7 mouse cellular contexts compared by ENCODE assay signal in genomic region chr11:98328031-98328370, GRCm38 (mm10). TPM values are rescaled to one million over a fixed set of nuclear protein-coding genes. Genes with fewer than 3 reads are reported as not detected.
DNase-seq lines count a peak whose midpoint lies in the region; ATAC-seq and TF ChIP-seq lines count a peak whose summit lies in the region.

No protein-coding gene starts in this region.

- H3K9me3 ChIP-seq in lung, embryonic 15.5 days, result no peaks in the 10 kb centered on the region
- no peaks in the 10 kb centered on the region for H3K9me3 ChIP-seq in forebrain, embryonic 13.5 days (replicated peaks)
- H3K9me3 ChIP-seq in limb, embryonic 11.5 days (ENCODE audit: control insufficient read depth, low read length), result no peaks in the 10 kb centered on the region

- 0% methylated on average over 35 of the region's 35 CpGs for WGBS in lung, embryonic 15.5 days
- WGBS in forebrain, embryonic 13.5 days, result under 1% methylated on average over 29 of the region's 35 CpGs
- under 1% methylated on average over 34 of the region's 35 CpGs for WGBS in limb, embryonic 11.5 days
- WGBS in small intestine, adult 2 months, result 1% methylated on average over 34 of the region's 35 CpGs

- TF ChIP-seq POLR2A in small intestine, adult 2 months (IDR thresholded peaks at IDR 0.05; ENCODE audit: low read depth, low read length), result no peak

- peak overlapping the region; percentile 44 for H3K4me2 ChIP-seq in lung, embryonic 15.5 days
- H3K4me2 ChIP-seq in forebrain, embryonic 13.5 days, result peak overlapping the region; percentile 55
- no peak overlapping the region for H3K4me2 ChIP-seq in limb, embryonic 11.5 days (ENCODE audit: low read depth, severe bottlenecking)

- H3K9ac ChIP-seq in lung, embryonic 15.5 days, result no peak overlapping the region
- peak overlapping the region; percentile 84 for H3K9ac ChIP-seq in forebrain, embryonic 13.5 days
- H3K9ac ChIP-seq in limb, embryonic 11.5 days (ENCODE audit: low read length), result no peak overlapping the region

- ATAC-seq in lung, embryonic 15.5 days (ENCODE audit: borderline replicate concordance, extremely low read depth, low FRiP score, low TSS enrichment), result no peak
- ATAC-seq in forebrain, embryonic 13.5 days, result no peak
- ATAC-seq in limb, embryonic 11.5 days (ENCODE audit: insufficient number of reproducible peaks, low FRiP score, low TSS enrichment, low read depth), result no peak
- ATAC-seq in CD4-positive, CD25-positive, alpha-beta regulatory T cell, adult 4 months, result no peak

- H3K36me3 ChIP-seq in lung, embryonic 15.5 days, result no peaks in the 10 kb centered on the region
- no peaks in the 10 kb centered on the region for H3K36me3 ChIP-seq in forebrain, embryonic 13.5 days (ENCODE audit: poor library complexity, severe bottlenecking)
- no peaks in the 10 kb centered on the region for H3K36me3 ChIP-seq in limb, embryonic 11.5 days (ENCODE audit: control insufficient read depth, insufficient read depth, low read length)
- no peaks in the 10 kb centered on the region for H3K36me3 ChIP-seq in small intestine, adult 2 months (ENCODE audit: control insufficient read depth, insufficient read depth, low read length)

- no peak for TF ChIP-seq CTCF in small intestine, adult 2 months (IDR thresholded peaks at IDR 0.05; ENCODE audit: extremely low read depth, insufficient read length, insufficient replicate concordance, low read depth, low read length)

- no peak for DNase-seq in lung, postnatal 14 days
- peak; percentile 49 for DNase-seq in limb, embryonic 11.5 days (ENCODE audit: low spot score)
- DNase-seq in urinary bladder, postnatal 36 days (ENCODE audit: low spot score in 2 of 2), result no peak

- H3K27me3 ChIP-seq in lung, embryonic 15.5 days, result peaks cover 100% of the 10 kb centered on the region
- H3K27me3 ChIP-seq in forebrain, embryonic 13.5 days, result peaks cover 99% of the 10 kb centered on the region
- H3K27me3 ChIP-seq in limb, embryonic 11.5 days (ENCODE audit: control insufficient read depth, insufficient read depth, low read length), result peaks cover 96% of the 10 kb centered on the region
- peaks cover 88% of the 10 kb centered on the region for H3K27me3 ChIP-seq in small intestine, adult 2 months (ENCODE audit: control insufficient read depth, insufficient read depth, low read length)

- H3K4me3 ChIP-seq in lung, embryonic 15.5 days, result peak overlapping the region; percentile 23
- H3K4me3 ChIP-seq in forebrain, embryonic 13.5 days, result peak overlapping the region; percentile 57
- H3K4me3 ChIP-seq in limb, embryonic 11.5 days (ENCODE audit: low read depth, low read length), result peak overlapping the region; percentile 17; the same call in 1 of the 2 replicates
- peak overlapping the region; percentile 46 for H3K4me3 ChIP-seq in small intestine, adult 2 months (ENCODE audit: low read depth, low read length)

- H3K27ac ChIP-seq in lung, embryonic 15.5 days, result no peak overlapping the region
- peak overlapping the region; percentile 95 for H3K27ac ChIP-seq in forebrain, embryonic 13.5 days
- H3K27ac ChIP-seq in limb, embryonic 11.5 days (replicated peaks; ENCODE audit: low read depth, low read length), result no peak overlapping the region
- no peak overlapping the region for H3K27ac ChIP-seq in small intestine, adult 2 months (ENCODE audit: insufficient read depth, low read depth, low read length)

- H3K4me1 ChIP-seq in lung, embryonic 15.5 days, result peaks cover 19% of the 10 kb centered on the region
- peaks cover 40% of the 10 kb centered on the region for H3K4me1 ChIP-seq in forebrain, embryonic 13.5 days
- 0 out of 2 replicates have a peak, but pooled peaks cover 7% of the 10 kb centered on the region for H3K4me1 ChIP-seq in limb, embryonic 11.5 days (ENCODE audit: control insufficient read depth, insufficient read depth, low read length)
- H3K4me1 ChIP-seq in small intestine, adult 2 months (ENCODE audit: control insufficient read depth, insufficient read depth, insufficient read length, low read length), result peaks cover 16% of the 10 kb centered on the region

RNA-seq across cellular contexts. Expression of gene Neurod2, which starts 1.4 kb away (rescaled TPM):
- polyA plus RNA-seq in lung, embryonic 15.5 days (2015; fragmentation: Nextera tagmentation; extraction: Ambion mirVana), result 0.05 TPM in 1 of 2 replicates, not detected in the other
- polyA plus RNA-seq in forebrain, embryonic 13.5 days (2015; fragmentation: Nextera tagmentation; extraction: Ambion mirVana), result 45.4 and 72.1 TPM in 2 replicates
- not detected in 2 replicates for polyA plus RNA-seq in limb, embryonic 11.5 days (2014; fragmentation: Nextera tagmentation; extraction: Ambion mirVana)
- 0.11 and 0.13 TPM in 2 replicates for polyA plus RNA-seq in small intestine, adult 2 months (2012; rRNA removed)
- not detected for polyA plus RNA-seq in CD4-positive, CD25-positive, alpha-beta regulatory T cell, adult 4 months (2017; shearing (Covaris generic))

RNA-seq across cellular contexts. Expression of gene Ppp1r1b, which starts 20.2 kb away (rescaled TPM):
- polyA plus RNA-seq in lung, embryonic 15.5 days (2015; fragmentation: Nextera tagmentation; extraction: Ambion mirVana), result 3.5 and 5.5 TPM in 2 replicates
- polyA plus RNA-seq in forebrain, embryonic 13.5 days (2015; fragmentation: Nextera tagmentation; extraction: Ambion mirVana), result 14.6 and 20.0 TPM in 2 replicates
- polyA plus RNA-seq in limb, embryonic 11.5 days (2014; fragmentation: Nextera tagmentation; extraction: Ambion mirVana), result 0.17 TPM in 1 of 2 replicates, not detected in the other
- polyA plus RNA-seq in small intestine, adult 2 months (2012; rRNA removed), result 86.8 and 270 TPM in 2 replicates
- polyA plus RNA-seq in CD4-positive, CD25-positive, alpha-beta regulatory T cell, adult 4 months (2017; shearing (Covaris generic)), result not detected

RNA-seq across cellular contexts. Expression of gene Stard3, which starts 30.2 kb away (rescaled TPM):
- polyA plus RNA-seq in lung, embryonic 15.5 days (2015; fragmentation: Nextera tagmentation; extraction: Ambion mirVana), result 45.2 and 52.5 TPM in 2 replicates
- polyA plus RNA-seq in forebrain, embryonic 13.5 days (2015; fragmentation: Nextera tagmentation; extraction: Ambion mirVana), result 44.0 and 45.5 TPM in 2 replicates
- 37.7 and 38.3 TPM in 2 replicates for polyA plus RNA-seq in limb, embryonic 11.5 days (2014; fragmentation: Nextera tagmentation; extraction: Ambion mirVana)
- polyA plus RNA-seq in small intestine, adult 2 months (2012; rRNA removed), result 47.0 and 76.5 TPM in 2 replicates
- 10 to 100 TPM; 41.2 to 63.9 TPM for polyA plus RNA-seq in CD4-positive, CD25-positive, alpha-beta regulatory T cell, adult 4 months (2017; shearing (Covaris generic))

RNA-seq across cellular contexts. Expression of gene Tcap, which starts 55.6 kb away (rescaled TPM):
- polyA plus RNA-seq in lung, embryonic 15.5 days (2015; fragmentation: Nextera tagmentation; extraction: Ambion mirVana), result 5.1 and 7.5 TPM in 2 replicates
- 0.18 and 0.19 TPM in 2 replicates for polyA plus RNA-seq in forebrain, embryonic 13.5 days (2015; fragmentation: Nextera tagmentation; extraction: Ambion mirVana)
- polyA plus RNA-seq in limb, embryonic 11.5 days (2014; fragmentation: Nextera tagmentation; extraction: Ambion mirVana), result 0.41 and 0.53 TPM in 2 replicates
- polyA plus RNA-seq in small intestine, adult 2 months (2012; rRNA removed), result 0.24 and 0.42 TPM in 2 replicates
- not detected for polyA plus RNA-seq in CD4-positive, CD25-positive, alpha-beta regulatory T cell, adult 4 months (2017; shearing (Covaris generic))

RNA-seq across cellular contexts. Expression of gene Pnmt, which starts 58.2 kb away (rescaled TPM):
- 0.12 TPM in 1 of 2 replicates, not detected in the other for polyA plus RNA-seq in lung, embryonic 15.5 days (2015; fragmentation: Nextera tagmentation; extraction: Ambion mirVana)
- 0.35 TPM in 1 of 2 replicates, not detected in the other for polyA plus RNA-seq in forebrain, embryonic 13.5 days (2015; fragmentation: Nextera tagmentation; extraction: Ambion mirVana)
- polyA plus RNA-seq in limb, embryonic 11.5 days (2014; fragmentation: Nextera tagmentation; extraction: Ambion mirVana), result 0.13 and 0.17 TPM in 2 replicates
- polyA plus RNA-seq in small intestine, adult 2 months (2012; rRNA removed), result not detected in 2 replicates
- polyA plus RNA-seq in CD4-positive, CD25-positive, alpha-beta regulatory T cell, adult 4 months (2017; shearing (Covaris generic)), result not detected

Comparison
In these comparisons a context has a peak if more than half of its experiments do, and no peak if none do; other contexts are left out.
1. RNA of gene Neurod2, which starts 1.4 kb away (polyA plus RNA-seq): 45.4 to 72.1 TPM in forebrain, embryonic 13.5 days; 0.11 to 0.13 TPM in small intestine, adult 2 months, 0.05 TPM in lung, embryonic 15.5 days, not detected in limb, embryonic 11.5 days and not detected in CD4-positive, CD25-positive, alpha-beta regulatory T cell, adult 4 months; every median in the first group is over 10 times any median in the second.
2. Peak in every context shown above with its lines, with median percentiles within 50 percentile points of each other: H3K4me3 ChIP-seq.